Mouse (Mus musculus) embryonic fibroblast, embryonic 13.5 days (primary cell): ENCODE measurements around the gene Lrrc4c.

ENCODE experiments used
- CTCF ChIP-seq: IDR thresholded peaks from 2 replicates; pipeline ENCODE4 v1.5.1; 2011; ENCODE audit warnings: mild to moderate bottlenecking, control low read depth, low read length, moderate library complexity, borderline replicate concordance; ENCODE audit not compliant: insufficient read depth
- POLR2A ChIP-seq: IDR thresholded peaks from 2 replicates; pipeline ENCODE4 v1.6.1; 2011; ENCODE audit warnings: low read depth, mild to moderate bottlenecking, control low read depth, low read length, moderate library complexity

- TF ChIP-seq POLR2A (no peak), CTCF (no peak)
Observed at GRCm38 (mm10) chr2:97036401-97036800, 718.4 kb downstream of the Lrrc4c start.
